Mouse (Mus musculus): ENCODE results near the gene Gng12. TPM values are rescaled to one million over a fixed set of nuclear protein-coding genes. Genes with fewer than 3 reads are reported as not detected.

The Gng12 gene
- polyA plus RNA-seq, 1 experiment from 2014 or later: 36.1 TPM

DNA sequence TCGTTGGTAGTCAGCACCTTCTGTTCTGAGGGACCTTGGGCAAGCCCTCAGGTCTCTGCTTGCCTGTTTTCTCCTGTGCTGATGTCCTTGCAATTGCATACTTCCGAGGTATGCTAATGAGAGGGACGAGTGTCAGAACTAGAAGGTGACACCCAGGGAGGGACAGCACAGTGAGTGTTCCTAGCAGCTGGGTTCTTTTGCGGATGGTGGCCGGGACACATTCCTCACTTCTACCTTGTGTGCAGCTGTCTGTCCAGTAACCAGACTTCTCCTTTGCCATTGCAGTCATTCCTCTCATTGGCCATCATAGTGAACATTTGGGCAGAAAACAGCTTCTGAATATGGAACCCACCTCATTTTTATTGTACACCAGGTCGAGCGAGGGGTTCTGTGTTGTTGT is 89.3 kb downstream of the Gng12 start:
- no peak for ATAC-seq (ENCODE audit: low FRiP score)
- Histone ChIP-seq H3K4me3 (no peak overlapping the region), H3K4me2 (no peak overlapping the region), H3K9ac (no peak overlapping the region), H3K27me3 (no peaks in the 10 kb centered on the region), H3K36me3 (no peaks in the 10 kb centered on the region), H3K9me3 (no peaks in the 10 kb centered on the region), H3K4me1 (replicated peaks) (peaks cover 5% of the 10 kb centered on the region; the same call in 1 of the 2 replicates), H3K27ac (no peak overlapping the region)
- WGBS: 71% methylated on average over 7 of the region's 7 CpGs

GRCm38 (mm10) chr6:66986063-66986462 is 89.9 kb downstream of the Gng12 start:
- Histone ChIP-seq H3K9me3 (no peaks in the 10 kb centered on the region), H3K27ac (no peak overlapping the region), H3K36me3 (no peaks in the 10 kb centered on the region), H3K4me2 (no peak overlapping the region), H3K4me3 (no peak overlapping the region), H3K4me1 (replicated peaks) (peaks cover 5% of the 10 kb centered on the region; the same call in 1 of the 2 replicates), H3K27me3 (no peaks in the 10 kb centered on the region), H3K9ac (no peak overlapping the region)
- WGBS: 81% methylated on average over 12 of the region's 12 CpGs
- no peak for ATAC-seq (ENCODE audit: low FRiP score)

DNA sequence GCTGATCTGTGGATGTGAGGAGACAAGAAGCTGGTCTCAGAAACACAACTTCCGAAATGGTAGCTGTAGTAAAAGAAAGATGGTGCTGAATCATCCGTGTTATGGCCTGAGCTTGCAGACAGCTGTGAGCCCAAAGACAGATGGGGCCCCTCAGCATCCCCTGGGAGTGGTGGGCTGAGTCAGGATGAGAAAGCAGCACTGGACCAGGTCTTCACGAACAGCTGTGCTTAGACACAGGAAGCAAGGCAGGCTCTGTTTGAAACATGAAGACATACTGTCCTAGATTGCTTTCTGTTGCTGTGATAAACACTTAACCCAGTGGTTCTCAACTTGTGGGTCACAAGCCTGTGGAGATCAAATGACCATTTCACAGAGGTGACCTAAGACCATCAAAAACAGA is 91.4 kb downstream of the Gng12 start:
- H3K36me3 ChIP-seq: no peaks in the 10 kb centered on the region
- no peak overlapping the region for H3K4me3 ChIP-seq
- H3K9ac ChIP-seq: no peak overlapping the region
- H3K9me3 ChIP-seq: no peaks in the 10 kb centered on the region
- 61% methylated on average over 3 of the region's 3 CpGs for WGBS
- H3K27me3 ChIP-seq: no peaks in the 10 kb centered on the region
- no peak for ATAC-seq (ENCODE audit: low FRiP score)
- H3K4me2 ChIP-seq: no peak overlapping the region
- no peak overlapping the region for H3K27ac ChIP-seq
- H3K4me1 ChIP-seq (replicated peaks): peaks cover 5% of the 10 kb centered on the region; the same call in 1 of the 2 replicates

DNA sequence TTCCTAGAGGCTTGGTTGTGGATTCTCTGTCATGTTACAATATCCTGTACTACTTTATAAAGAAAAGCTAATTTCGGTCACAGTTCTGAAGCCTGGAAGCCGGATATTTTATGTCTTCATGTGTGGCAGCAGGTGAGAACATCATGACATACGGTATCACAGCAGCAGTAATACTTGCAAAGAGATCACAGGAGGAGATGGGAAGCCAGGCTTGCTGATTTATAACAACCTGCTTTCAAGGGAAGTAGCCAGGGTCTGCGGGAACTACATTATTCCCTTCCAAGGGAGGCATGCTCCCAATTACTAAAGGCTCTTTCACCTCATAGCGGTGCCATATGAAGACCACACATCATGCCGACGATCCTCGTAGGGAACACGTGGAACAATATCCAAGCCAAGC is 92.2 kb downstream of the Gng12 start:
- H3K9ac ChIP-seq: no peak overlapping the region
- no peaks in the 10 kb centered on the region for H3K27me3 ChIP-seq
- peaks cover 5% of the 10 kb centered on the region; the same call in 1 of the 2 replicates for H3K4me1 ChIP-seq (replicated peaks)
- WGBS: 85% methylated on average over 9 of the region's 9 CpGs
- no peak for ATAC-seq (ENCODE audit: low FRiP score)
- no peak overlapping the region for H3K4me2 ChIP-seq
- no peaks in the 10 kb centered on the region for H3K9me3 ChIP-seq
- no peak overlapping the region for H3K27ac ChIP-seq
- no peaks in the 10 kb centered on the region for H3K36me3 ChIP-seq
- no peak overlapping the region for H3K4me3 ChIP-seq

GRCm38 (mm10) chr6:66989037-66989436 is 92.8 kb downstream of the Gng12 start:
- H3K4me2 ChIP-seq: no peak overlapping the region
- H3K9ac ChIP-seq: no peak overlapping the region
- H3K4me3 ChIP-seq: no peak overlapping the region
- no peaks in the 10 kb centered on the region for H3K9me3 ChIP-seq
- no peaks in the 10 kb centered on the region for H3K27me3 ChIP-seq
- WGBS: 96% methylated on average over 6 of the region's 6 CpGs
- H3K4me1 ChIP-seq (replicated peaks): peaks cover 5% of the 10 kb centered on the region; the same call in 1 of the 2 replicates
- H3K27ac ChIP-seq: no peak overlapping the region
- no peaks in the 10 kb centered on the region for H3K36me3 ChIP-seq
- ATAC-seq (ENCODE audit: low FRiP score): no peak

DNA sequence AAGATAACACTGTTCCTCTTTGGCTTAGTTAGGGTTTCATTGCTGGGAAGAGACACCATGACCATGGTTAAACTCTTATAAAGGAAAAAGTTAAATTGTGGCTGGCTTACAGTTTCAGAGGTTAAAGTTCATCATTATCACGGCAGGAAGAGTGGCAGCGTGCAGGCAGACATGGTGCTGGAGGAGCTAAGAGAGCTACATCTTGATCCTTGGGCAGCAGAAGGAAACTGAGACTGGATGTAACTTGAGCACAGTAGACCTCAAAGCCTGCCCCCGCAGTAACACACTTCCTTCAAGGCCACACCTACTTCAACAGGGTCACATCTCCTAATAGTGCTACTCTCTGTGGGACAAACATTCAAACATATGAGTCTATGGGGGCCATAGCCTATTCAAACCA is 93.3 kb downstream of the Gng12 start:
- Histone ChIP-seq H3K9ac (no peak overlapping the region), H3K4me2 (no peak overlapping the region), H3K27me3 (no peaks in the 10 kb centered on the region), H3K36me3 (no peaks in the 10 kb centered on the region), H3K4me1 (replicated peaks) (peaks cover 5% of the 10 kb centered on the region; the same call in 1 of the 2 replicates), H3K9me3 (no peaks in the 10 kb centered on the region), H3K27ac (no peak overlapping the region), H3K4me3 (no peak overlapping the region)
- ATAC-seq (ENCODE audit: low FRiP score): no peak
- 82% methylated on average over 3 of the region's 3 CpGs for WGBS

- WGBS: 90% methylated on average over 9 of the region's 9 CpGs
- H3K27ac ChIP-seq: no peak overlapping the region
- no peaks in the 10 kb centered on the region for H3K36me3 ChIP-seq
- no peak overlapping the region for H3K4me3 ChIP-seq
- no peak overlapping the region for H3K4me2 ChIP-seq
- H3K9me3 ChIP-seq: no peaks in the 10 kb centered on the region
- no peaks in the 10 kb centered on the region; the same call in 1 of the 2 replicates for H3K4me1 ChIP-seq (replicated peaks)
- no peak overlapping the region for H3K9ac ChIP-seq
- no peaks in the 10 kb centered on the region for H3K27me3 ChIP-seq
- no peak for ATAC-seq (ENCODE audit: low FRiP score)
These were observed 96.0 kb downstream of the Gng12 start for GRCm38 (mm10) chr6:66992232-66992631.

GRCm38 (mm10) chr6:66992786-66993185 is 96.6 kb downstream of the Gng12 start:
- 88% methylated on average over 8 of the region's 8 CpGs for WGBS
- no peak overlapping the region for H3K9ac ChIP-seq
- ATAC-seq (ENCODE audit: low FRiP score): no peak
- H3K4me1 ChIP-seq (replicated peaks): no peaks in the 10 kb centered on the region
- H3K4me2 ChIP-seq: no peak overlapping the region
- H3K27ac ChIP-seq: no peak overlapping the region
- no peak overlapping the region for H3K4me3 ChIP-seq
- H3K9me3 ChIP-seq: no peaks in the 10 kb centered on the region
- no peaks in the 10 kb centered on the region for H3K36me3 ChIP-seq
- no peaks in the 10 kb centered on the region for H3K27me3 ChIP-seq

DNA sequence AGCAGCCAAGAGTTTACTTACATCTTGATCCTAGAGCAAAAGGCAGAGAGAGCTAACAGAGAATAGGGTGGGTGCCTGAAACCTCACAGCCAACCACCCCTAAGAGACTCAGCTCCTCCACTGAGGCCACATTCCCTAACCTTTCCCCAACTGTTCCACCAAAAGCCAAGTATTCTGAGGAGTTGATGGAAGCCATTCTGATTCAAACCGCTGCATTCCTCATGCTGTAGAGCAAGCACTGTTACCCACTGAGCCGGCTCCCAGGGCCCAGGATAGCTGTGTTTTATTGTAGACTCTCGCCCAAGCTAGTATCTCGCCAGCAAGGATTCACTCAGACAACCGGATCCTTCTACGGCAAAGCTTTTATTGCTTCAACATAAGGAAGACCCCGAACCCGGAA is 98.8 kb downstream of the Gng12 start:
- H3K4me1 ChIP-seq (replicated peaks): no peaks in the 10 kb centered on the region
- no peaks in the 10 kb centered on the region for H3K36me3 ChIP-seq
- ATAC-seq (ENCODE audit: low FRiP score): no peak
- no peaks in the 10 kb centered on the region for H3K9me3 ChIP-seq
- H3K9ac ChIP-seq: no peak overlapping the region
- H3K4me3 ChIP-seq: no peak overlapping the region
- H3K27ac ChIP-seq: no peak overlapping the region
- H3K27me3 ChIP-seq: no peaks in the 10 kb centered on the region
- H3K4me2 ChIP-seq: no peak overlapping the region
- 94% methylated on average over 8 of the region's 8 CpGs for WGBS

DNA sequence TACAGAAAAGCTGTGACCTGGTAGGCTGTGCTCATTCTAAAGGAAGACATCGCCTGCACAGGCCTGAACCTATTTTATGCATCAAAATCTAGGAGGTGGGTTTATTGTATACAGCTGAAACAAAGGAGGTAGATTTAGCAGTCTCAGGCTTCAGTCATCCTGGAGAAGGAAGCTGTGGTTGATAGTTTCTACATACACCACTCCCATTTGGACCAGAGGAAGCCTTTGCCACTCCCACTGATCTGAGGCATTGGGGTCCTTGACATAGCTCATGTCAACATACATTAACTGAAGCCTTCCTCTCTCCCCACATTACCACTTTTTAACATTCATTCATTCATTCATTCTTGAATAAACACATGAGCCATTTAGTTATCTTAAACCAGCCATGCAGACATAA is 99.6 kb downstream of the Gng12 start:
- no peak overlapping the region for H3K27ac ChIP-seq

GRCm38 (mm10) chr6:66996257-66996656 is 100.1 kb downstream of the Gng12 start:
- H3K4me3 ChIP-seq: no peak overlapping the region
- H3K27me3 ChIP-seq: no peaks in the 10 kb centered on the region
- no peaks in the 10 kb centered on the region for H3K36me3 ChIP-seq
- H3K4me2 ChIP-seq: no peak overlapping the region
- H3K9me3 ChIP-seq: no peaks in the 10 kb centered on the region
- WGBS: 91% methylated on average over 1 of the region's 1 CpGs
- no peaks in the 10 kb centered on the region for H3K4me1 ChIP-seq (replicated peaks)
- no peak overlapping the region for H3K27ac ChIP-seq
- ATAC-seq (ENCODE audit: low FRiP score): no peak
- no peak overlapping the region for H3K9ac ChIP-seq

More for the DNA sequence above, 99.6 kb downstream of the Gng12 start:
- Histone ChIP-seq H3K9me3 (no peaks in the 10 kb centered on the region), H3K4me3 (no peak overlapping the region), H3K36me3 (no peaks in the 10 kb centered on the region), H3K4me1 (replicated peaks) (no peaks in the 10 kb centered on the region), H3K9ac (no peak overlapping the region), H3K27me3 (no peaks in the 10 kb centered on the region), H3K4me2 (no peak overlapping the region)
- no peak for ATAC-seq (ENCODE audit: low FRiP score)
- WGBS: 85% methylated on average over 1 of the region's 1 CpGs

DNA sequence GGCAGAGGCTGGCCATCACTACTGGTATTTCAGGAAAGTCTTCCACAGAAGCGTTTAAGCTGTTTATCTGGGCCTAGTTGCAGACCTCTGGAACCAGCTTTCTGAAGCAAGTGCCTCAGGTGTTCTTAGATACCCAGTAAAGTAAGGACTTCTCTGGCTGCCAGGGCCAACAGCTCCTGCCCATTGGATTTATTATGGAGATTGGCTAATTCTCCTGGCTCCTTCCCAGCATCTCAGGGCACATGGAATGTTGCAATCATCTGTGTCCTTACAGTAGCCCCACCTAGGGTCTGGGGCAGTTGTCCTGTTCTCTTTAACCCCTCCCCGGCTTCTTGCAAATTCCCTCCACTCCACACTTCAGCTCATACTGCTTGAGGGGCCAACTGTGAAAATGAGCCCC is 102.4 kb downstream of the Gng12 start:
- Histone ChIP-seq H3K9me3 (no peaks in the 10 kb centered on the region), H3K4me3 (no peak overlapping the region), H3K9ac (no peak overlapping the region), H3K27ac (no peak overlapping the region), H3K4me2 (no peak overlapping the region), H3K36me3 (no peaks in the 10 kb centered on the region), H3K4me1 (replicated peaks) (no peaks in the 10 kb centered on the region), H3K27me3 (no peaks in the 10 kb centered on the region)
- 78% methylated on average over 2 of the region's 2 CpGs for WGBS
- ATAC-seq (ENCODE audit: low FRiP score): no peak

DNA sequence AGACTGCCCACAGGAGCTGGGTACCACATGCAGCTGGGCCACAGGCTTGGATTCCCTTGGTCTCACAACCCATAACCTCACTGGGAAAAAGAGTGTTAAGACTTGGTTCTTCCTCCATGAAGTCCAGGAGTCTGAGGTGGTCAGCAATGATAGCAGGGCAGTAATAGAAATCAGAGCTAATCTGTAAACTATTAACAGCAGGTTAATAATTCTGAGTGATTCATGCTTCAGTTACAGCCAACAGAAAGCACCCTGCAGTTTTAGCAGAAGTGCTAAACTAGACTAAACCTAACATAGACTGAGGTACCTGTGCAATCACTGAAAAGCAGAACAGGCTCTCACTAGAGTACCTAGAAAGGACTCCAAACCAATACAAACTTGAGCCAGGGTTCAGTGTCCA is 103.6 kb downstream of the Gng12 start:
- Histone ChIP-seq H3K9ac (no peak overlapping the region), H3K27me3 (no peaks in the 10 kb centered on the region), H3K27ac (no peak overlapping the region), H3K4me3 (no peak overlapping the region), H3K4me2 (no peak overlapping the region), H3K9me3 (no peaks in the 10 kb centered on the region), H3K4me1 (replicated peaks) (no peaks in the 10 kb centered on the region), H3K36me3 (no peaks in the 10 kb centered on the region)
- no peak for ATAC-seq (ENCODE audit: low FRiP score)
